Mouse (Mus musculus) embryonic facial prominence, embryonic 13.5 days (tissue): Measurements from ENCODE around the gene Actl10. TPM values are rescaled to one million over a fixed set of nuclear protein-coding genes. Genes with fewer than 3 reads are reported as not detected.
A peak's percentile ranks its signal among the peaks of the same experiment; 100 is the strongest.

ENCODE experiments used
- ATAC-seq: fragments of 200-750 bp; cut with Nextera tagmentation; 2 replicates; pipeline ENCODE4 v1.8.0; 2017; ENCODE audit warnings: low read depth; ENCODE audit not compliant: insufficient number of reproducible peaks, insufficient read depth, low FRiP score, low TSS enrichment
- H3K27ac ChIP-seq: fragments of 300-500 bp; sonication (generic); 2 replicates; pipeline ENCODE4 v1.5.1; 2015; ENCODE audit warnings: moderate library complexity, mild to moderate bottlenecking, inconsistent platforms
- H3K27me3 ChIP-seq: fragments of 300-500 bp; sonication (generic); 2 replicates; pipeline ENCODE4 v1.6.1; 2015; ENCODE audit warnings: mild to moderate bottlenecking, inconsistent platforms
- H3K36me3 ChIP-seq: fragments of 300-500 bp; sonication (generic); 2 replicates; pipeline ENCODE4 v1.6.1; 2015; ENCODE audit warnings: mild to moderate bottlenecking, inconsistent platforms
- H3K4me1 ChIP-seq: fragments of 300-500 bp; sonication (generic); 2 replicates; pipeline ENCODE4 v1.6.1; 2015; ENCODE audit warnings: inconsistent platforms
- H3K4me2 ChIP-seq: fragments of 300-500 bp; sonication (generic); 2 replicates; pipeline ENCODE4 v1.6.1; 2015; ENCODE audit warnings: moderate library complexity, mild to moderate bottlenecking, inconsistent platforms
- H3K4me3 ChIP-seq: fragments of 300-500 bp; sonication (generic); 2 replicates; pipeline ENCODE4 v1.5.1; 2015; ENCODE audit warnings: mild to moderate bottlenecking, inconsistent platforms
- H3K9ac ChIP-seq: fragments of 300-500 bp; sonication (generic); 2 replicates; pipeline ENCODE4 v1.6.1; 2015; ENCODE audit warnings: mild to moderate bottlenecking, inconsistent platforms
- H3K9me3 ChIP-seq: fragments of 300-500 bp; sonication (generic); 2 replicates; pipeline ENCODE4 v1.6.1; 2016; ENCODE audit warnings: inconsistent platforms
- WGBS: fragments of 180-500 bp; shearing (Covaris S2); methylation state at CpG from one replicate; pipeline ENCODE4 v1.1.7; 2015; ENCODE audit warnings: mixed read lengths; 5-methylcytosine and 5-hydroxymethylcytosine counted together
- polyA plus RNA-seq: library from polyadenylated mRNA; unstranded; fragments of >200 nt; fragmentation: Nextera tagmentation; extraction: Ambion mirVana; gene quantifications from 2 replicates; pipeline ENCODE4 v1.2.1, GENCODE M21; 2015

Gene Actl10
- polyA plus RNA-seq, result 0.41 and 0.45 TPM in 2 replicates

DNA sequence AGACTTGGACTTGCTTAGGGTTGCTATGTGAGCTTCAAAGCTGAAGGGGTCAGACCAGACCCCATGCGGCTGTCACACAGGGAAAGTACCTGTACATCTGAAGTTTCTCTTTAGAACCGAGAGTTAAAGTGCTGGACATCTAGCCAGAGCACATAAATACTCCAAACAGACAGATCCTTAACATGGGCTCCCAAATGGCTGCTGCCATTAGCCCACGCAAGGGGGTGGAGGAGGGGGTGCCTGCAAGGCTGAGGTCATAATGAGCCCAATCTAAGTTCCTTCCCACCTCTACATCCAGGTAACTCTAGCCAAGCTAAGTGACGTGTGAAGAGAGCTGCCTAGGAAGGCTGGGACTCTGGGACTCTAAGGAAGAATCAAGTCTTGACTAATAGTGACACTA is at the start of gene Actl10:
Gene Actl10 (plus strand): TSS at position 301 of the 400 bp plus-strand sequence.
- Histone ChIP-seq H3K4me2 (peak within 1 kb of the TSS; percentile 53), H3K4me1 (peaks cover 34% of the 10 kb centered on the region), H3K27me3 (peaks cover 35% of the 10 kb centered on the region), H3K4me3 (peak within 1 kb of the TSS; percentile 23; the same call in 1 of the 2 replicates), H3K9me3 (no peaks in the 10 kb centered on the region), H3K9ac (peak within 1 kb of the TSS; percentile 40), H3K36me3 (no peaks in the 10 kb centered on the region), H3K27ac (no peak within 1 kb of the TSS; the same call in 1 of the 2 replicates)
- WGBS, result 79% methylated on average over 4 of the region's 4 CpGs
- no peak for ATAC-seq

DNA sequence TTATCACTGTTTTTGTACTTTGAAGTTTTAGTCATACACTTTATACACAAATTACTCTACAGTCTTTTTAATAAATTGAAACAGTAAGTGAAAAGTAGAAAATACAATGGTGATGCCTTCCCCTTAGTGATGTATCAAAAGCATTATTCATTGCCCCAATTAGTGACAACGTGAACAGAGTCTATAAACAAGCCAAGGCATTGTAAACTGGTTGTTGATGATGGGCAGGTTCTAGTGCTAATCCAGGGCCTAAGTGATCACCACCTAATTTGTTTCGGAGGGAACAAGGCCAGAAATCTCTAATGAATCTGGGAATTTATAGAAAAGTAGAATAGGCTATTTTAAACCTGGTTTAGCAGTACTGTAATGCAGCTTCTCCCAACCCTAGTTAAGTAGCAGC is 44.5 kb upstream of the Actl10 start:
- no peak for ATAC-seq
- Histone ChIP-seq H3K4me2 (no peak overlapping the region), H3K9ac (no peak overlapping the region), H3K4me3 (no peak overlapping the region), H3K27me3 (no peaks in the 10 kb centered on the region), H3K9me3 (no peaks in the 10 kb centered on the region), H3K4me1 (no peaks in the 10 kb centered on the region), H3K36me3 (peaks cover 52% of the 10 kb centered on the region), H3K27ac (no peak overlapping the region)
- WGBS, result 86% methylated on average over 2 of the region's 2 CpGs

DNA sequence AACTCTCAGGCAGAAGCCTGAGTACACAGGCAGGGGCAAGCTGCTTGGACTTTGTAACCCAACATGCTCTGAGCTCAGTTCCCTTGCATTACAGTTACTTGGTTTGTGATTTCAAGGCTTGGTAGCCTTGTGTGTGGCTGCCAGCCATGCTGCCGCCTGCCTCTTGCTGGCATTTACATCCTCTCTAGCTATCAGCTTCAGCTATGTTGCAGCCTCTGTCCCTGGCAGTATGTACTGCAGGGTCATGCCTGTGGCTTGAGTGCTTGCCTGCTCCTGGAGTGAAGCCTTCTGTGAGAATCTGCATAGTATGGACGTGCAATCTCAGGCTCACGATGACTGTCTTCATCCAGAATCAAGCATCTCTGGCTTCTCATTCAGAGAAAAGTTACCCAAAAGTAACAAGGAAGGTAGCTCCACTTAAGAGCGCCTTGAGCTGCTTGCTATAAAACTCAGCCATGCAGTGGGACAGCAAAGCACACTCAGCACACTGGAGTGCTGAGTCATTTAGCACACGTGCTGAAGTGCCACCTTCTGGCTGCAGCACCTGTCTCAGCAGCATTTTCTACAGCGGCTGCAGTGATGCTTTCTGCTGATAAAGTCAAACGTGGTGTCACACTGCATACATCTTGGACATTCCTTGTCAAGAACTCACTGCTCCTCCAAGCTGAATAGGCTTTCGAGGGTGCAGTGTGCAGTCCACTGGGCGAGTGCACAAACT is 43.9 kb upstream of the Actl10 start:
- H3K36me3 ChIP-seq, result peaks cover 58% of the 10 kb centered on the region
- no peaks in the 10 kb centered on the region for H3K9me3 ChIP-seq
- no peak overlapping the region for H3K27ac ChIP-seq
- H3K27me3 ChIP-seq, result no peaks in the 10 kb centered on the region
- no peak overlapping the region for H3K4me3 ChIP-seq
- H3K4me1 ChIP-seq, result no peaks in the 10 kb centered on the region
- WGBS, result 79% methylated on average over 9 of the region's 9 CpGs
- H3K4me2 ChIP-seq, result no peak overlapping the region
- no peak for ATAC-seq
- no peak overlapping the region for H3K9ac ChIP-seq

DNA sequence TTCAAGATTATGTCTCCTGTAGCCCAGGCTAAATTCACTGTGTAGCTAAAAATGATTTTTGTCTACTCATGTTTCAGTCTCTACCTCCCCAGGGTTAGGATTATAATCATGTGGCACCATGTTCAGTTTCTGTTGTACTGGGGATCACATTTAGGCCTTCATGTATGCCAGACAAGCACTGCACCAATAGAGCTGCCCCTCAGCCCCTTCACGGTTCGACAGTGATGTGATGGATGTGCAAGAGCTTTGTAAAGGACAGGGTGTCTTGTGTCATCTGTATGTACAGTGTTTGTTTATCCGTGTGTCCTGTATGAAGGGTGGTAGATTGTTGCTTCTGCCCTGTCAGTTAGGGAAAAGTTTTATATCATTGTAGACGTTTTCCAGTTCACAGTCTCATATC is 43.1 kb upstream of the Actl10 start:
- H3K4me2 ChIP-seq, result no peak overlapping the region
- H3K9me3 ChIP-seq, result no peaks in the 10 kb centered on the region
- H3K4me1 ChIP-seq, result no peaks in the 10 kb centered on the region
- H3K27ac ChIP-seq, result no peak overlapping the region
- H3K9ac ChIP-seq, result no peak overlapping the region
- H3K4me3 ChIP-seq, result no peak overlapping the region
- H3K27me3 ChIP-seq, result no peaks in the 10 kb centered on the region
- no peak for ATAC-seq
- peaks cover 65% of the 10 kb centered on the region for H3K36me3 ChIP-seq
- WGBS, result 87% methylated on average over 4 of the region's 4 CpGs

DNA sequence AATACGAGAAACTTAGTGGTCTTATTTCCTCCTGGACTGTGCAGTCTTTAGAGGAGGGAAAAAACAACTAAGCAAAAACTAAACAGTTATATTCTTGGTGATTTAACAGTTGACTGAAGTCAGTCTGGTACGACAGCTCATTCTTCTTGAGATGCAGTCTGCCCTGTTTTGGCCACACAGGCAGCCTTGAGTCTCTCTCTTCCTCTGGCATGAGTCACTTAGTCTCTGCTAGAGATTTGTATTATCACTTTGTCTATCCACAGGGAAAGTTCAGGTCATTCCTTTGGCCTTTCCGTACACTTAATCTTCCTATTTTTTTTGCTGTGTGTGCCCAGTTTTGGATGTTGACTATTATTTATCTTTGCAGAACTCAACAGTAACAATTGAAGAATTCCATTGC is 41.4 kb upstream of the Actl10 start:
- Histone ChIP-seq H3K27me3 (no peaks in the 10 kb centered on the region), H3K9me3 (no peaks in the 10 kb centered on the region), H3K4me1 (no peaks in the 10 kb centered on the region), H3K36me3 (peaks cover 56% of the 10 kb centered on the region), H3K4me2 (no peak overlapping the region), H3K4me3 (no peak overlapping the region), H3K27ac (no peak overlapping the region), H3K9ac (no peak overlapping the region)
- WGBS, result 90% methylated on average over 3 of the region's 3 CpGs
- ATAC-seq, result no peak

DNA sequence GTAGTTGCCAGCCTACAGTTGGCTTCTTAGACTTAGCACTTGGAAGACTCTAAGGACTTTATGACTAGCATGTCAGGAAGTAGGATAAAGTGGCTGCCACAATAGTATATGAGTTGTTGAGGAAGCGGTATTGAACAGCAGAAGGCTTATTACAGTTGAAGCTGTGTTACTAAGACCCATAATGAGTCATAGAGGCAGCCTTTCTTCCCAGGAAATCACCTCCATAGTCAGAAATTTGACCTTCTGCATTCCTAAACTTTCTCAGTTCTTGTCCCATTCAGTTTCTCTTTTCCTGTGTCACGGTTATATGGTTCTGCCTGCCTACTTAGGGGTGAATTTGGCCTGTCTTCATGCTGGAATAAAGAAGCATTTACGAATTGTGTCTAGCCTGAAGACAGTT is 34.6 kb upstream of the Actl10 start:
- Histone ChIP-seq H3K27me3 (no peaks in the 10 kb centered on the region), H3K27ac (no peak overlapping the region), H3K9ac (no peak overlapping the region), H3K9me3 (no peaks in the 10 kb centered on the region), H3K4me1 (no peaks in the 10 kb centered on the region), H3K4me2 (no peak overlapping the region), H3K4me3 (no peak overlapping the region), H3K36me3 (peaks cover 58% of the 10 kb centered on the region)
- 78% methylated on average over 3 of the region's 3 CpGs for WGBS
- ATAC-seq, result no peak

DNA sequence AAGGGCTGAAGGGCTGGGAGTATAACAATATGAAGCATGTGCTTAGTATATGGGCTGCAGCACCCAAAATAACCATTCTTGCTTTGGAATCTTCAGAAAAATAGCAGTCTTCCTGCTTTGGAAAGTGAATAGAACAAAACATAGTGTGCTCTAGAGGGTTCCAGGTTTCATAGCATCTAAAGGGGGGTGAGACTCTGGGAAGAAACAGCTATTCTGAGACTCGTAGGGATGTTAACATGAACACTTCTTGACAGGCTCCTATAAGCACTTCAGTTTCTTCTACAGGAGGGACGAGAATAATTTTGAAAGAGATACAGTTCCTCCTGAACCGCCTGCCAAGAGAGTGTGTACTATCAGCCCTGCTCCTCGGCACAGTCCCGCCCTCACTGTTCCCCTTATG is 34.2 kb upstream of the Actl10 start:
- no peak overlapping the region for H3K4me3 ChIP-seq
- no peak overlapping the region for H3K9ac ChIP-seq
- peaks cover 56% of the 10 kb centered on the region for H3K36me3 ChIP-seq
- ATAC-seq, result no peak
- 92% methylated on average over 5 of the region's 5 CpGs for WGBS
- H3K27me3 ChIP-seq, result no peaks in the 10 kb centered on the region
- no peak overlapping the region for H3K27ac ChIP-seq
- H3K4me1 ChIP-seq, result no peaks in the 10 kb centered on the region
- no peak overlapping the region for H3K4me2 ChIP-seq
- H3K9me3 ChIP-seq, result no peaks in the 10 kb centered on the region

DNA sequence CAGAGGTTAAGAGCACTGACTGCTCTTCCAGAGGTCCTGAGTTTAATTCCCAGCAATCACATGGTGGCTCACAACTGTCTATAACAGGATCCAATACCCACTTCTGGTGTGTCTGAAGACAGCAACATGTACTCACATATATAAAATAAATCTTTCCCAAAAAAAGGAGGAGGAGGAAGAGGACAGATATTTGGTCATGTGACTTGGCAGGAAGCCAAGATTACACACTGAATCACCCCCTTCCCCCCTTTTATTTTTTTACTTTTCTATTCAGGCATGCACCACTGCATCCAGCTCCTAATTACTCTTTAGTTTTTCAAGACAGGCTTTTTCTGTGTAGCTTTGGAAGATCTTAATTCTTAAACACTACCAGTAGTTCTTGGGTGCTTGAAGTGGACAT is 30.1 kb upstream of the Actl10 start:
- Histone ChIP-seq H3K9me3 (no peaks in the 10 kb centered on the region), H3K9ac (no peak overlapping the region), H3K27me3 (no peaks in the 10 kb centered on the region), H3K27ac (no peak overlapping the region), H3K4me3 (no peak overlapping the region), H3K4me1 (no peaks in the 10 kb centered on the region), H3K4me2 (no peak overlapping the region), H3K36me3 (peaks cover 74% of the 10 kb centered on the region)
- no peak for ATAC-seq

DNA sequence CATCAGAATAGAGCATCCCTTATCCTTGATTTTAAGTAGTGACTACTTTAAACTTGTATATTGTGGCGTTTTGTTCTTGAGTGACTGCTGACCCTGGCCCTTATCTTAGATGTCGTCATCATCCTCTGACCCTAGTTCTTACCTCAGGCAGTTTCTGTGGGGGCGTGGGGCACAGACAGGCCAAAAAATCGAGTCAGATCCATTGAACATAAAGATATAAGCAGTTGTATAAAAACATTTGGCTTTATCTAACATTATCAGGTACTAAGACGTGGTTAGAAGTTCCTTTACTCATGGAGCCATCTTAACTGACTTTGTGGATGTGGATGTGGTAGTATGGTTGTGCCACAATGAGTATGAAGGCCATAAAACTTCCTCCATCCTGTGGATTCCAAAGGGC is 29.2 kb upstream of the Actl10 start:
- no peak overlapping the region for H3K4me3 ChIP-seq
- H3K4me2 ChIP-seq, result no peak overlapping the region
- 93% methylated on average over 5 of the region's 5 CpGs for WGBS

DNA sequence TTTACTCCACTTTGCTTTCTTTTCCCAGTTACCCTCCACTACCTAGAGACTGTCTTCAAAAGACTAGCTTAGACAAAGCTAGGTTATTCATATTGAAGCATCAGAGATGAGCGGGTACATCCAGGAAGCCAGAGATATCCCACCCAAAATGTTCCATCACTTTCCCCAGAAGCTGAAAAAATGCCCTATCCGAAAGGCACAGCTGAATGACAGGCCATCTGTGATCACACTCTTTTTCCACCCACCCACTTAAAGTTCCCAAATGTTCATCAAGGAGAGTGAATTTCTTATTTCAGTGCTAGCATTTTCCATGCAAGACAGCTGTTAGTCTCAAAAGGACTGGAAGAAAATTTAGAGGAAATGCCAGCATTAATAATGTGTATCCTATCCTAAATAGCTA is 26.3 kb upstream of the Actl10 start:
- Histone ChIP-seq H3K9me3 (no peaks in the 10 kb centered on the region), H3K27ac (no peak overlapping the region), H3K4me1 (no peaks in the 10 kb centered on the region), H3K9ac (no peak overlapping the region), H3K36me3 (peaks cover 79% of the 10 kb centered on the region), H3K4me3 (no peak overlapping the region), H3K27me3 (no peaks in the 10 kb centered on the region), H3K4me2 (no peak overlapping the region)
- ATAC-seq, result no peak
- WGBS, result 93% methylated on average over 2 of the region's 2 CpGs

More for the DNA sequence above, 29.2 kb upstream of the Actl10 start:
- Histone ChIP-seq H3K9me3 (no peaks in the 10 kb centered on the region), H3K36me3 (peaks cover 76% of the 10 kb centered on the region), H3K27me3 (no peaks in the 10 kb centered on the region), H3K9ac (no peak overlapping the region), H3K4me1 (no peaks in the 10 kb centered on the region), H3K27ac (no peak overlapping the region)
- ATAC-seq, result no peak

DNA sequence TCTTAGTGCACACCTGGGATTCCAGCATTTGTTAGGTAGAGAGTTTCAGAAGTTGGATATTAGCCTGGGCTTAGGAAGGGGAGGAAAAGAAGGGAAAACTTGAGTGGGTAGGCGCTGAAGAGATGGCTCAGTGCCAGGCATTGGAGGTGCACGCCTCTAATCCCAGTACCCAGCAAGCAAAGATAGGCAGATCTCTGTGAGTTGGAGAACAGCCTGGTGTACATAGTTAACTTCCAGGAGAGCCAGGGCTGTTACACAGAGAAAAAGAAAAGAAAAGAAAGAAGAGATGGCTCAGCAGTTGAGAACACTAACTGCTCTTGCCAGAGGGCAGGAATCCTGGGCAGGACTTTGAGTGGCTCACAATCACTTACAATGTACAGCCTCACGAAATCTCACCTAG is 25.0 kb upstream of the Actl10 start:
- no peaks in the 10 kb centered on the region for H3K9me3 ChIP-seq
- no peaks in the 10 kb centered on the region for H3K27me3 ChIP-seq
- 74% methylated on average over 3 of the region's 3 CpGs for WGBS
- no peak for ATAC-seq
- no peak overlapping the region for H3K4me2 ChIP-seq
- H3K4me1 ChIP-seq, result no peaks in the 10 kb centered on the region
- peaks cover 81% of the 10 kb centered on the region for H3K36me3 ChIP-seq
- H3K9ac ChIP-seq, result no peak overlapping the region
- no peak overlapping the region for H3K27ac ChIP-seq
- no peak overlapping the region for H3K4me3 ChIP-seq

DNA sequence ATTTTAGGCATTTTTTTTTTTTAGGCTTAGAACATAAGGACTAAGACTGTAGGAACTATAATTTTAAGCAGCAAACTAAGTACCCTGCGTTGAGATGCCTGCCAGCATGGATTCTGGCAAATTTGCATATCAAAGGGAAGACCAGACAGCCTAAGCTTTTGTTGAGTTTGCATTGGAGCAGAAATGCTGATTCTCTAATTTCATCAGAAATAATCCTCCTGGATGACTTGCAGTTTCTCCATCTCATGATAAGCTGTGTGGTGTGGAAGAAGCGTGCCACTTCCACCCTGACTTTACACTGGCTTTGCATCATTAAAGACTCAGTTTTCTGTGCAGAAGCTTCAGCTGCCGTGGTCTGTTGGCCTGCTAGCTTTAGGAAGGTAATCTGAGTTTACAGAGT is 18.7 kb upstream of the Actl10 start:
- H3K4me1 ChIP-seq, result no peaks in the 10 kb centered on the region
- no peak overlapping the region for H3K4me2 ChIP-seq
- H3K9ac ChIP-seq, result no peak overlapping the region
- no peak overlapping the region for H3K4me3 ChIP-seq
- ATAC-seq, result no peak
- WGBS, result 71% methylated on average over 3 of the region's 3 CpGs
- no peaks in the 10 kb centered on the region for H3K9me3 ChIP-seq
- H3K27me3 ChIP-seq, result no peaks in the 10 kb centered on the region
- H3K36me3 ChIP-seq, result peaks cover 84% of the 10 kb centered on the region
- no peak overlapping the region for H3K27ac ChIP-seq
